Mouse (Mus musculus) spleen, postnatal 4 days (tissue): ENCODE results near the gene Fxyd3.

Experiments
- DNase-seq, 2 experiments: peaks; one replicate each; pipeline ENCODE4 v3.0.0; 2022; ENCODE audit warnings: low spot score in 2 of 2

The Fxyd3 gene

GRCm38 (mm10) chr7:31072326-31072725, 4.2 kb downstream of the Fxyd3 start:
- DNase-seq = no peak

- DNase-seq = no peak
These were observed 6.2 kb downstream of the Fxyd3 start for GRCm38 (mm10) chr7:31070324-31070723.

- DNase-seq = no peak
These were observed 7.0 kb downstream of the Fxyd3 start for GRCm38 (mm10) chr7:31069491-31069890.

GRCm38 (mm10) chr7:31067836-31068235, 8.7 kb downstream of the Fxyd3 start:
- no peak for DNase-seq

DNA sequence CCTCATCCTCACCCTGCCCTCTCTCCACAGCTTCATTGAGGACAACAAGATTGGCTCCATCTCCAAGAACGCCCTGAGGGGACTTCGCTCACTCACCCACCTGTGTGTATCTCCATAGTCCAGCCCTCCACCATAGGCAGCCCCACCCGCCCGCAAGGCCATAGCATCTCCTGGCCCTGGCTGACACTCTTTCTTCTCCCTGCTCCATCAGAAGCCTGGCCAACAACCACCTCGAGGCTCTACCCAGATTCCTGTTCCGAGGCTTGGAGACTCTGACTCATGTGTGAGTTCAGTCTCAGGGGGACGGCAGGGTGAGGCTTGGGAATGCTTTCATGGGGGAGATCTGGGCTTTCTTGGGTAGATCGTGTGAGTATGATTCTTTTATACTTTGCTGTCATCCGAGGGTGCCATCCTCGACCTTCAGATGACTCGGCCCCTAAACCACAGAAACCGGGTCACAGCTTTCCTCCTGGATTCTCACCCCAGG, 13.4 kb downstream of the Fxyd3 start:
- DNase-seq = no peak

GRCm38 (mm10) chr7:31060621-31061010, 15.9 kb downstream of the Fxyd3 start:
- DNase-seq = no peak

GRCm38 (mm10) chr7:31059919-31060620, 16.4 kb downstream of the Fxyd3 start:
- no peak for DNase-seq

GRCm38 (mm10) chr7:31059108-31059507, 17.4 kb downstream of the Fxyd3 start, which contains the start of gene Lgi4:
Lgi4 (plus strand) TSS chr7:31059342.
- DNase-seq = peak; percentile 72 to 91

GRCm38 (mm10) chr7:31058211-31058610, 18.3 kb downstream of the Fxyd3 start:
- no peak for DNase-seq

DNA sequence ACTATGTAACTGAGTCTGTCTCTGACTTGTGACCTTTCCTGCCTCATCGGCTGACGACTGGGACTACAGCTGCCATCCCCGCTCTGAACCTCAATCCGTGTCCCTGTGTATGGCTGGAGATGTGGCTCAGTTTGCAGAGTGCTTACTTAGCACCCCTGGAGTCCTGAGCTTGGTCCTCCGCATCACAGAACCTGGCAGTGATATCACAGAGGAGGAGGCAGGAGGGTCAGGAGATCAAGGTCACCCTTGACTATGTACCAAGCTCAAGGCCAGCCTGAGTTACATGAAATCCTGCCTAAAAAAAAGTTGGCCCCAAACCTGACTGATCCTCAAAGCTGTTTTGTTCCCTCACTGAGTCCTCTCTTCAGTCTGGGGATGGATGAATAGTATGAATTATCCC, 18.8 kb downstream of the Fxyd3 start:
- DNase-seq = no peak

DNA sequence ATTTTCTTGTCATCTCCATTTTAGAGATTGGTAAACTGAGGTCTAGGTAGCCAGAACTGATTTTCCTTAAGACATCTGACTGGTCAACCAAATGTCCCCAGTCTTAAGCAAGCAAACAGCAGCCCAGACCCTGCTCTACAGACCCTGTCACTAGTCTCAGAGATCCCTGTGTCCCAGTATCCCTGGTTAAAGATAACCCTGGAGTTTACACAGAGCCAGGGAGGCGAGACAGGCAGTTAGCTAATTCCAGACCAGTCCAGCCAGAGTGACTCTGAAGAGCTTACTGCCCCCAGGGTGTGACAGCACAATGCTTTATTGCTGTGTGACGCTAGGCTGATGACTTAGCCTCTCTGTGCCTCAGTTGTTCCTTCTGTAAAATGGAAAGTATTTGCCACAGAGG, 19.4 kb downstream of the Fxyd3 start, which contains the start of gene Fxyd1:
Fxyd1 (minus strand) TSS at position 129 of the 400 bp plus-strand sequence.
- no peak for DNase-seq

DNA sequence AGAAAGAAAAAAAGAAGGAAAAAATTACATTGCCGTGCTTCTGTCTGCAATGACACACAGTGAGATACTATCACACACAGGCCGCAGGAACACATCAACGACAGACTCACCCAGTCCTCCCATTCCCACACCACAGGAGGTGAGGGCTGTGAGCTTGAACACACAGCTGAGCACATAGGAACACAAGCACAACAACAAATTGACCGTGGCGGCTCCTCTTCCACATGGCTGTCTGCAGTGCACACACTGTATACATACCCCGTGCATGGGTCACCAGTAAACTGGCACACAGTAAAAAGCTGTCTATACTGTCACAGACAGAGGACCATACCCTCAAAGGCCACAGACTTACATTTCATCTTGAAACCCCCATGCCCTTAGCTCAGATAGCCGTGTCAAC, 20.1 kb downstream of the Fxyd3 start:
- DNase-seq = no peak

- DNase-seq = no peak
These were observed 20.6 kb downstream of the Fxyd3 start for GRCm38 (mm10) chr7:31055883-31056282.

DNA sequence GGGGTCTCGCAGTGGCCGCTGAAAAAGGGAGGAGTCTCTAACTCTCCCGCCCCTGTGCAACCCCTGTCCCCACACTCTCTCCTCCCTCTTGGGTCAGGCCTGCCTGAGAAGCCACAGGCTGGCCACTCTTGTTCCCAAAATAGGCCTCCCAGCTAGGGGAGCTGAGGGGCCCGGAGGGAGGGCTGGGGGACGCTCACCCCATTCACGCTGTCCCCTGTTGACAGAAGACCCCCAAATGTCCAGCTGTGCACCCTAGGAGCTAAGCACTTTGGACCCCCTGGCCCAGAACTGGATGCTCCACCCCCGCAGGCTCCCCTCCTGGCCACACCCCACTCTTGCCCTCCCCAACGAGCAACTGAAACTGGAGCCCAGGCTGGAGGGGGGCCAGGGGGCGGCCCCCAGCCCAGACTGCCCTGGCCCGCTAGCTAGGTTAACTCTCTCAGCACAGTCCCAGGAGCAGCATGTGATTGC, 21.1 kb downstream of the Fxyd3 start:
- DNase-seq = no peak

GRCm38 (mm10) chr7:31054661-31055320, 21.7 kb downstream of the Fxyd3 start:
- DNase-seq = no peak

DNA sequence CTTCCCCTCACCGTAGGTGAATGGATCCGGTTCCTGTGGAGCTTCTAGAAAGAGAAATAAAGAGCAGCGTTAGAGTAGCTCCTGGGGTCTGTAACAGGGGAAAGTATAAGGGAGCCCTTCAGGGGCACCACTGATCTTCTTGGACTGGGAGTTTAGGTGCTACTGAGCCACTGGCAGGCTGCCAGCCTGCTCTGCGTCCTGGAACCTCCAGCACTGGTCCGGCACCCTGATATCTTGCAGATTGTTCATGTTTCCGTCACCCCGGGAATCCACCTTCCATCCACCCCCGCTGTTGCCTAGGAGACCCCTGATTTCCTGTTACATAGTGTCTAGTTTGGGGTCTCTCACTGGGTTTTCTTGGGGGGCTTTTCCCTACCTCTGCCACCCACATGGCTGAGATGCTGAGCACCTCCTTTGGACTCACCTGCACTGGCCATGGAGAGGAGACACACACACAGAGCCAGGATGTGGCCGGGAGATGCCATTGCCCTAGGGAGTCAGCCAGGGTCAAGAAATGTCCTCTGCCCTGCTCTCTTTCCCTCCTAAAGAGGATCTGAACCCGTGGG, 22.5 kb downstream of the Fxyd3 start:
- no peak for DNase-seq

- no peak for DNase-seq
These were observed 23.7 kb downstream of the Fxyd3 start for GRCm38 (mm10) chr7:31052636-31053434.

- DNase-seq = no peak
These were observed 24.3 kb downstream of the Fxyd3 start for GRCm38 (mm10) chr7:31052251-31052635.

DNA sequence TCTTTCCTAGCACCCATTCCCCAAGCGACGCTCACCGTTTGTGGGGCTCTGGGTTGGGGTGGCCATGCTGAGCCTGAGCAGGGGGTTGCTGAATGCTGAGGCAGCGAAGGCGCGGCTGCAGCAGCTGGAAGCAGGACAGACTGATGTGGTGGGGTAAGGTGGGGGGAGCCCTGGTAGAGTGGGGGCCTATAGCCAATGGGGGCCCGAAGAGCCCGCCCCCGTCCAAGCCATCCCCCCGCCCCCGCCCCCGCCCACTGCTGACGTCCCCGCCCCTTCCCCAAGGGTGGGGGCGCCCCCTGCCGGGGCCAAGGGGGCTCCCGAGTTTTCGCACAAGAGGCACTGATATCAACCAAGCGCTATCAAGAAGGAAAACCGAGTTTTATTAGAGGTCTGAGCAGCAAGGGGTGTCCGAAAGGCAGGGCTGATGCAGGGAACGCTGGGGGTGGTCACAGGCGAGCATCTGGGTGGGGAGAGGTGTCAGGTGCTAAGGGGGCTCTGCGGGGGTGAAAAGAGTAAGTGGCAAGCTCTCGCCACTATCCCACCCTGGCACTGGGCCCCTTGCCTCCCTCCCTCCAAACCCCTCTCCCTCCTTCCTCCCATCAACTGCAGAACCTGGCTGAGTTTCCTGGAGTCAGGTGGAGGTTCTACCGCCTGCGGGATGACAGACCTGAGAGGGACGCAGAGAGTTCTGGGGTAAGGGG, 25.0 kb downstream of the Fxyd3 start, which contains the start of gene Fxyd7:
Fxyd7 (minus strand) TSS at position 147 of the 701 bp plus-strand sequence.
- no peak for DNase-seq

GRCm38 (mm10) chr7:31050921-31051320, 25.6 kb downstream of the Fxyd3 start:
- no peak for DNase-seq

GRCm38 (mm10) chr7:31050487-31050886, 26.0 kb downstream of the Fxyd3 start:
- DNase-seq = no peak
